Mouse (Mus musculus): ENCODE measurements around the gene Cc2d1a. TPM values are rescaled to one million over a fixed set of nuclear protein-coding genes. Genes with fewer than 3 reads are reported as not detected.

Gene Cc2d1a
- 10 to 100 TPM; 10.9 to 13.0 TPM for total RNA-seq (2021)
- long read RNA-seq, experiment 1, transcript Cc2d1a-201 (29 exons, 3,471 nt) = major isoform, 5 of 8 reads
- long read RNA-seq, experiment 1, partial matches to known transcripts = 2 of 8 reads
- long read RNA-seq, experiment 1, other reads (novel, unspliced or antisense) = 1 of 8 reads
- long read RNA-seq, experiment 2, partial matches to known transcripts = 0 of 1 reads
- long read RNA-seq, experiment 2, other reads (novel, unspliced or antisense) = 1 of 1 reads

DNA sequence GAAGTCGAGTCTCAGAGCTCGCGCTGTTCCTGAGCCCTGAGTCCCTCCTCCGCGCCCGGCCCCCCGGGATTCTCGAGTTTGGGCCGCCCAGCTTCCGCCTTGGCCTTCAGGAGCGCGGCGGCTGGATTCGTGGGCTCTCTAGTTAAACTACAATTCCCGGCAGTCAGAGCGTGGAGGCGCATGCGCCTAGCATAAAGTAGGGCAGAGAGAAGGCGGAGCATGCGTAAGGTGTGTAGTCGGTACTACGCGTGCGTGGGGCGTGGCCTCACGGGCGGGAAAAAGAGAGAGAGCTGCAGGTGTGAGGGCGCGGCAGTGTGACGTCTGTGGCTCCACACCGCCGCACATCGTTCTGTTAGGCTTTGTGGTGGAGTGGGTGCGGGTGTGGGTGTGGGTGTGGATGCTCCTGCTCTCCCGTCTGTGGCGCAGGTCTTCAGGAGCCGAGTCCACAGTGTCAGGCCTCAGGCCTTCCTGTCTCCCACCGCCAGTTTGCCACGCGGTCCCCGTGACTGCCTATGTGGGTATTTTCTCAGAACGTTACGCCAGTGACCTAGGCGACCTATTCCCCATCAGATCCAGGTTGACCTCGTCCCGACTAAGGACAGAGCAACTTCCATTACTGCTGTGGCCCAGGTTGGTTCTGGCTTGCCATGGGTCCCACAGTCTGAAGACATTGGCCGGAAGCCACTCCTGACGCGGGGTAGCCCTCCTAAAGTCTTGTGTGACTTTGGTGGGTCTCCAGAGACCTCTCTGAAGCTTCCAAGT is at the start of gene Cc2d1a, which contains the start of gene 4930432K21Rik:
Gene Cc2d1a, minus strand, starts transcription at position 168 of the 762 bp plus-strand sequence.
Gene 4930432K21Rik, plus strand, starts transcription at position 257 of the 762 bp plus-strand sequence.
- DNase-seq = peak; percentile 96 to 97

- DNase-seq = peak; percentile 93 to 96
Measured at GRCm38 (mm10) chr8:84197141-84197921, 49.6 kb upstream of the Cc2d1a start.

- DNase-seq = no peak
Measured at GRCm38 (mm10) chr8:84194224-84194743, 46.5 kb upstream of the Cc2d1a start.

GRCm38 (mm10) chr8:84193566-84193965 is 45.8 kb upstream of the Cc2d1a start:
- DNase-seq = no peak

DNA sequence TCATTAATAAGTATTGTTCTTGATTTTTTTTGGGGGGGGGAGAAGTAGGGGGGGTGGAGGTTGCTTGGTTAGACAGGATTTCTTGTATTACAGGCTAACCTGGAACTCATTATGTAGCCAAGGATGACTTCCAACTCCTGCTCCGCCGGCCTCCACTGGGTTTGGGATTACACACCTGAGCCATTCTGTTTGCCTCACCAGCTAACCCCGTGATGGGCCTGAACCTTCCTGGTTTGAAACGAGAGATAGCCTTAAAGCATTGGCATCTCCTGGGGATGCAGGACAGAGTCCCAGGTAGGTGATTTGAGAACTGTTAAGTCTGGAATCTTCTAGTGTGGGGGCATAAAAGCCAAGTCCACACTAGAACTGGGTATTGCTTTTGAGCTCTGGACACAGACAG is 45.4 kb upstream of the Cc2d1a start:
- peak in 1 of 2 experiments; percentile 24 for DNase-seq

DNA sequence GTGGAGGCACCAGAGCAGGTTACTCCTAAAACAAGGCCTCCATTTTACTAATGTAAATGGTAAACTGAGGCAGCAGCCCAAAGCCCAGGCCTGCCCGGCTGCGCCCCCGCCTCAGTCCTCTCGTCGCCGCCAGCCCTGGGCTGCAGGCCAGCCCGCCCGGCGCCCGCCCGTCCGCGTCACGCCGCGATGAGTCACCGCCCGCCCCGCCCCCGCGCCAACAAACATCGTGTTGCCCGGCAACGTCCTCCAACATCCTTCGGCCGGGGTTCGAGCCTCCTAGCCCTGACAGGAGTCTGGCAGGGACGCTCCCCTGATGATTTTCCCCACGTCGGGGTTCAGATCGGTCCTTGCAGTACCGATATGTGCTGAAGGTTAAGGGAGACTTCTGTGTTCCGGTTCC is 44.8 kb upstream of the Cc2d1a start:
- peak; percentile 88 to 94 for DNase-seq

GRCm38 (mm10) chr8:84192023-84192422 is 44.3 kb upstream of the Cc2d1a start:
- peak in 1 of 2 experiments; percentile 93 for DNase-seq

GRCm38 (mm10) chr8:84190191-84190867 is 42.6 kb upstream of the Cc2d1a start:
- no peak for DNase-seq

- peak; percentile 84 to 92 for DNase-seq
Measured at GRCm38 (mm10) chr8:84189603-84190002, 41.9 kb upstream of the Cc2d1a start.

- peak in 1 of 2 experiments; percentile 13 for DNase-seq
Measured at GRCm38 (mm10) chr8:84188671-84189070, 40.9 kb upstream of the Cc2d1a start.

GRCm38 (mm10) chr8:84187065-84187755 is 39.5 kb upstream of the Cc2d1a start:
- peak; percentile 79 to 86 for DNase-seq

DNA sequence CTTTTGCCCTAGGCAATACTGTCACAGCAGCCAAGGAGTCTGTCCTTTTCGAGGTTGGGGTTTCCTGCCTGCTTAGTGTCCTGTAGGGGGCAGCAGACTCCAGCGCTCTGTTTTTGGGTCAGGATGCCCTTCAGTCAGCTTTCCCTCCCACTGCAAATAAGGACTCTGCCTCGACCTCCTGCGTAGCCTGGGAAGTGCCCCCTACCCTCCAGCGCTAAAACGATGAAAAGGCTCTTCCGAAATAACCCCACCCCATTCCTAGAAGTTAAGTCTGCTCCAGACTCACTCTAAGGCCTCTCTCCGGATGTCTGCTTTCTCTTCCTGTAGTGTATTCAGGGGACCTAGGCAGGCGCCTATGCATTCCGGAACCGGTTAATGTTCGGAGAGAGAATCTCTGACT is 38.8 kb upstream of the Cc2d1a start:
- DNase-seq = peak; percentile 88 to 90

- DNase-seq = no peak
Measured at GRCm38 (mm10) chr8:84185117-84185516, 37.4 kb upstream of the Cc2d1a start, which contains the start of gene Nanos3. Gene Nanos3 (minus strand): TSS chr8:84185217.

DNA sequence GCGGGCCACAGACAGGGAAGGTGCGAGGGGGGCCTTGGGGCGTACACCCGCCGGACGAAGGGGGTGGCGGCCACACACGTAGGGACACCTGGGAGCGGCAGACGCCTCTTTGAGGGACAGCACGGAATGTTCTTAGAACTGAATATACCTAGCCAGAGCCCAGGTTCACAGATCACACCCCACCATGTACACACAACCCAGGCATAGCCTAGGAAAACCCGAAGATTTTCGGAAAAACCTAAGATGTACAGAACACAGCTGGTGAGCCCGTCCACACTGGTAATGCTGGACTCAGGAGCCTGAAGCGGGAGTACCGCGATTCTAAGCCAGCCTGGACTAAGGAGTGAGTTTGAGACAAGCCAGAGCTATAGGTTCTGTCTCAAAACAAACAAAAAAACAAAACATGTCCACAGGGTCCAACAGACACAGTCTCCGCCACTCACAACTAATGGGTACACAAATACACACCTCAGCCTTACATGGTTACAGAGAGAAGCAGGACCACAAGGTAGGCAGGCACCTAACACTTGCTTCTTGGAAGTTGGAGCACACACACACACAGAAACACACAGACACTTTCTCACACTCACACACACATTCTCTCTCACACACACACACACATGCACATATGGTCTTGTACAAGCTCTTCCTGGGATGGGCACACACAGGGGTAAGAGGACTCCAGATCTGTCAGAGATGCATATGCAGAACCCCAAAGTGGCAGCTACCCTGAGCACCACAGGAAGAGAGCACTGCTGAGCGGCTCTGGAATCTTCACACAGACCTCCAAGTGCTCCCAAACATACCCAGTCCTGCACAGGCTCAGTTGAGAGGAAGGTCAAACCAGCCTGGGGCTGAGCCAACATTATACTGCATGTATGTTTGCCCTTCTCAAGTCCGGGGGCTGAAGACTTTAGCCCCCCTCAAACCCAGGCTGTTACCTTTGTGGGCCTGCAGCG is 36.6 kb upstream of the Cc2d1a start:
- DNase-seq = no peak

GRCm38 (mm10) chr8:84183261-84184084 is 35.7 kb upstream of the Cc2d1a start:
- DNase-seq = peak in 1 of 2 experiments; percentile 43

- DNase-seq = no peak
Measured at GRCm38 (mm10) chr8:84182833-84183232, 35.1 kb upstream of the Cc2d1a start.

DNA sequence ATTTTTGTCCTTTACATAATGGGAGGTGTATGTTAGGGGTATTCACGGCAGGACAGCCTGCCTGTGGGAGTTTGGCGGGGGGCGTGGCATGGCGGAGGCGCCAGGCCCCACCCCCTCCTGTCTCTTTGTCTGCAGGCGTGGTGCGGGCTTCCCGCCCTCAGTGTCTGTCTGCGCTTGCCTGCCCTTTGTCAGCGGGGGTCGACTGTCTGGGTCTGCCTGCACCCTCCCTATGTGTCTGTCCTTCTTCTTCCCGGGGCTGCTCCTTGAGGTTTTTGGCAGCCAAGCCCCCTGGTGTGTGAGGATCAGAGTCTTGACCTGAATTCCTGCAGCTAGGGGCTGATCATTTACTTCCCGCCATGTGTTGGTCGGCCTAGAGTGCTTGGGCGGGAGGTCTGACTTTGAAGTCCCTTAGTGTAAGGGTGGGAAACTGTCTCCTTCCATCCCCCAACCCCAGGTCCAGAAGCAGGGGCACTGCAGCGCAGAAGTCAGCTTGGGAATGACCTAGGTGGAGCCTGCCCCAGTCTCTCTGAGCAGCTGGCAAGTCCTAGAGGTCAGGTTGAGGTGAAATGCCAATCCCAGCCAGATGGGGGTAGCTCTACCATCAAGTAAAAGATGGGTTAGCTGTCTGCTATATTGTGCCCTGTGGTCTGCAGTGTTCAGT is 32.9 kb upstream of the Cc2d1a start:
- DNase-seq = peak in 1 of 2 experiments; percentile 44

GRCm38 (mm10) chr8:84179946-84180345 is 32.2 kb upstream of the Cc2d1a start:
- no peak for DNase-seq
